Mouse (Mus musculus): ENCODE data around the gene Ifrd2.

Gene Ifrd2

GRCm38 (mm10) chr9:107619546-107619879, 32.1 kb downstream of the Ifrd2 start:
- no peak for DNase-seq (ENCODE audit: low spot score in 2 of 2)

GRCm38 (mm10) chr9:107620954-107621353, 33.5 kb downstream of the Ifrd2 start:
- peak in 1 of 2 experiments; percentile 24 for DNase-seq (ENCODE audit: low spot score in 2 of 2)

GRCm38 (mm10) chr9:107624539-107624938, 37.1 kb downstream of the Ifrd2 start:
- DNase-seq (ENCODE audit: low spot score in 2 of 2), result peak; percentile 77 to 88

- DNase-seq (ENCODE audit: low spot score in 2 of 2), result no peak
These were observed 37.5 kb downstream of the Ifrd2 start for GRCm38 (mm10) chr9:107624951-107625350.

- DNase-seq (ENCODE audit: low spot score in 2 of 2), result no peak
These were observed 38.1 kb downstream of the Ifrd2 start for GRCm38 (mm10) chr9:107625351-107626128.

GRCm38 (mm10) chr9:107626158-107626843, 38.9 kb downstream of the Ifrd2 start:
- no peak for DNase-seq (ENCODE audit: low spot score in 2 of 2)

- DNase-seq (ENCODE audit: low spot score in 2 of 2), result peak; percentile 71 to 80
These were observed 39.4 kb downstream of the Ifrd2 start for GRCm38 (mm10) chr9:107626844-107627277.

GRCm38 (mm10) chr9:107627387-107628255, 40.2 kb downstream of the Ifrd2 start:
- DNase-seq (ENCODE audit: low spot score in 2 of 2), result peak in 1 of 2 experiments; percentile 23

- DNase-seq (ENCODE audit: low spot score in 2 of 2), result peak; percentile 74 to 87
These were observed 41.4 kb downstream of the Ifrd2 start for GRCm38 (mm10) chr9:107628721-107629410.

GRCm38 (mm10) chr9:107629411-107629730, 41.9 kb downstream of the Ifrd2 start:
- no peak for DNase-seq (ENCODE audit: low spot score in 2 of 2)

GRCm38 (mm10) chr9:107629901-107630425, 42.5 kb downstream of the Ifrd2 start:
- DNase-seq (ENCODE audit: low spot score in 2 of 2), result no peak

- no peak for DNase-seq (ENCODE audit: low spot score in 2 of 2)
These were observed 43.1 kb downstream of the Ifrd2 start for GRCm38 (mm10) chr9:107630576-107630975.

GRCm38 (mm10) chr9:107631311-107631826, 43.9 kb downstream of the Ifrd2 start:
- DNase-seq (ENCODE audit: low spot score in 2 of 2), result no peak

- DNase-seq (ENCODE audit: low spot score in 2 of 2), result no peak
These were observed 44.4 kb downstream of the Ifrd2 start for GRCm38 (mm10) chr9:107631861-107632260.

- peak; percentile 78 to 79 for DNase-seq (ENCODE audit: low spot score in 2 of 2)
These were observed 45.0 kb downstream of the Ifrd2 start for GRCm38 (mm10) chr9:107632478-107632877.

- DNase-seq (ENCODE audit: low spot score in 2 of 2), result peak; percentile 84 to 89
These were observed 45.7 kb downstream of the Ifrd2 start for GRCm38 (mm10) chr9:107633091-107633660.

- peak in 1 of 2 experiments; percentile 43 for DNase-seq (ENCODE audit: low spot score in 2 of 2)
These were observed 46.4 kb downstream of the Ifrd2 start for GRCm38 (mm10) chr9:107633661-107634405.

GRCm38 (mm10) chr9:107634406-107635278, 47.2 kb downstream of the Ifrd2 start:
- no peak for DNase-seq (ENCODE audit: low spot score in 2 of 2)
